Mouse (Mus musculus) midbrain, postnatal 0 days (tissue): ENCODE measurements around the gene Tnks1bp1. TPM values are rescaled to one million over a fixed set of nuclear protein-coding genes. Genes with fewer than 3 reads are reported as not detected.

Experiments
- ATAC-seq: fragments of 200-750 bp; cut with Nextera tagmentation; 2 replicates; pipeline ENCODE4 v1.8.0; 2017; ENCODE audit warnings: moderate number of reproducible peaks, mild to moderate bottlenecking, moderate TSS enrichment, moderate library complexity; ENCODE audit not compliant: low FRiP score
- DNase-seq: peaks from one replicate; pipeline ENCODE4 v3.0.0-alpha.2; 2015; ENCODE audit warnings: low spot score
- H3K27ac ChIP-seq: fragments of 300-500 bp; sonication (generic); 2 replicates; pipeline ENCODE4 v1.5.1; 2014; ENCODE audit warnings: low read depth, mild to moderate bottlenecking, low read length, mixed read lengths
- H3K27me3 ChIP-seq: fragments of 300-500 bp; sonication (generic); 2 replicates; pipeline ENCODE4 v1.6.1; 2014; ENCODE audit warnings: low read length, control low read depth, mixed read lengths; ENCODE audit not compliant: insufficient read depth
- H3K36me3 ChIP-seq: fragments of 300-500 bp; sonication (generic); 2 replicates; pipeline ENCODE4 v1.6.1; 2014; ENCODE audit warnings: low read length, control low read depth, mixed read lengths; ENCODE audit not compliant: insufficient read depth
- H3K4me1 ChIP-seq: fragments of 300-500 bp; sonication (generic); 2 replicates; pipeline ENCODE4 v1.6.1; 2014; ENCODE audit warnings: mild to moderate bottlenecking, control low read depth, antibody characterized with exemption, low read length, mixed read lengths; ENCODE audit not compliant: insufficient read depth
- H3K4me2 ChIP-seq: fragments of 300-500 bp; sonication (generic); 2 replicates; pipeline ENCODE4 v1.6.1; 2014; ENCODE audit warnings: low read depth, mild to moderate bottlenecking, low read length, mixed read lengths; ENCODE audit not compliant: poor library complexity, severe bottlenecking
- H3K4me3 ChIP-seq: fragments of 300-500 bp; sonication (generic); 2 replicates; pipeline ENCODE4 v1.5.1; 2014; ENCODE audit warnings: low read depth, mild to moderate bottlenecking, low read length, moderate library complexity
- H3K9ac ChIP-seq: fragments of 300-500 bp; sonication (generic); replicated peaks from 2 replicates; pipeline ENCODE4 v1.6.1; 2014; ENCODE audit warnings: mild to moderate bottlenecking, low read length, moderate library complexity, mixed read lengths; ENCODE audit not compliant: poor library complexity, severe bottlenecking
- H3K9me3 ChIP-seq: fragments of 300-500 bp; sonication (generic); 2 replicates; pipeline ENCODE4 v1.6.1; 2016; ENCODE audit warnings: low read length, control low read depth
- CTCF ChIP-seq: IDR thresholded peaks from 2 replicates; pipeline ENCODE4 v1.5.1; 2016; ENCODE audit warnings: antibody characterized with exemption, mild to moderate bottlenecking
- WGBS: fragments of 180-500 bp; shearing (Covaris S2); extraction: QIAGEN DNeasy Blood & Tissue Kit; methylation state at CpG from one replicate; pipeline ENCODE4 v1.1.7; 2014; 5-methylcytosine and 5-hydroxymethylcytosine counted together
- polyA plus RNA-seq: library from polyadenylated mRNA; unstranded; fragments of >200 nt; fragmentation: Nextera tagmentation; extraction: Ambion mirVana; gene quantifications from 2 replicates; pipeline ENCODE4 v1.2.1, GENCODE M21; 2015
- total RNA-seq: library from RNA; depleted of rRNA; stranded (reverse); fragments of >200 nt; gene quantifications from 2 replicates; pipeline ENCODE4 v1.2.3, GENCODE M21; 2014

The Tnks1bp1 gene
- total and polyA plus RNA-seq, 2 experiments from 2014 or later, result 18.0 to 102 TPM

DNA sequence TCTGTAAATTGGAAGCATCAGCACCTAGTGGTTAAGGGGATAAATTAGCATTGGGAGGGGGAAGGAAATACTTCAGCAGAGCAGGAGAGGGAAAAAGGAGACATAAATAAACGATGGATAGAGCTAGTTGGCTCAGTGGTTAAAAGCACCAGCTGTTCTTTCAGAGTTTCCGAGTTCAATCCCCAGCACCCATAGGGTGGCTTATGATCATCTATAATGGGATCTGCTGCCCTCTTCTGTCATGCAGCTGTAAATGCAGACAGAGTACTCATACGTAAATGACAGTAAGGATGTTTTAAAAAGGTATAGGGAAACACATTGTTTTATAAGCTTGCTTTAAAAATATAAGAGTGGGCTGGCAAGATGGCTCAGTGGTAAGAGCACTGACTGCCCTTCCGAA lies 40.1 kb upstream of the Tnks1bp1 start:
- no peaks in the 10 kb centered on the region for H3K36me3 ChIP-seq
- ATAC-seq, result no peak

GRCm38 (mm10) chr2:85009212-85009611 lies 38.6 kb upstream of the Tnks1bp1 start:
- Histone ChIP-seq H3K27ac (no peak overlapping the region), H3K9me3 (no peaks in the 10 kb centered on the region), H3K36me3 (no peaks in the 10 kb centered on the region), H3K4me3 (no peak overlapping the region), H3K9ac (no peak overlapping the region), H3K4me1 (no peaks in the 10 kb centered on the region), H3K27me3 (no peaks in the 10 kb centered on the region), H3K4me2 (no peak overlapping the region)
- no peak for TF ChIP-seq CTCF
- ATAC-seq (no peak), DNase-seq (no peak)
- WGBS, result 78% methylated on average over 2 of the region's 2 CpGs

More for the DNA sequence above, 40.1 kb upstream of the Tnks1bp1 start:
- Histone ChIP-seq H3K9ac (no peak overlapping the region), H3K27ac (no peak overlapping the region), H3K4me3 (no peak overlapping the region), H3K4me1 (no peaks in the 10 kb centered on the region), H3K27me3 (no peaks in the 10 kb centered on the region), H3K4me2 (no peak overlapping the region), H3K9me3 (no peaks in the 10 kb centered on the region)
- peak; percentile 69 for TF ChIP-seq CTCF
- WGBS, result 23% methylated on average over 4 of the region's 4 CpGs
- DNase-seq, result peak; percentile 17

DNA sequence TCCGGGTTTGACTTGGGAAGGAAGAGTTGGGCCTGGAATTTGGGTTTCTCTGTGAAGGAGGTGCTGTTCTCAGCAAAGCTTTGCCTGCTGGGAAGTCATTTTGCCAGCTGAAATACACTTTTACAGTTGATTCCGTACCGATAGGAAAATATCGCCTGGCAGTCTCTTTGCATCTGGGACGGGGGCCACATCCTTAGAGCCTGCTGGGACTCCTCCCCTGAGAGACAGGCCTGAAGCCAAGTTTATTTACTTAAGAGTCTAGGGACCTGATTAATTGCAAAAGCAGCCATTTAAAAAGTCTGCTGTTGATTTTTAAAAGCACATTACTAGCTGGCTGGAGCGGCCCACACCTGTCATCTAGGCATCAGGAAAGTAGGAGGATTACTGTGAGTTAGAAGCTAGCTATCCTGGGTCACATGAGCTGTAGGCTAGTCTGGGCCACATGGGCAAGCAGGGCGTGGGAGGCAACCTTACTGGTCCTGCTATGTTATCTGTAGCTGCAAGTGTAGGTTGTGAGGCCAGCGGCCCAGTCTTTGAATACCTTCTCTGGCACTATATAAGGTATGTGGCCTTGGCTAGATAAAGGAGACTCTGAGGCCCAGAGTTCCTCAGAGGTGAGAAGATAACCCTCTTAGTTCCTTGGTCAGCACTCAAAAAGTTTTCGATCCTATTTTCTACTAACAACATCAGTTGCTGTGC lies 35.8 kb upstream of the Tnks1bp1 start:
- H3K36me3 ChIP-seq, result no peaks in the 10 kb centered on the region
- 70% methylated on average over 9 of the region's 9 CpGs for WGBS
- ATAC-seq (no peak), DNase-seq (no peak)
- H3K9ac ChIP-seq, result no peak overlapping the region
- H3K27me3 ChIP-seq, result no peaks in the 10 kb centered on the region
- H3K4me1 ChIP-seq, result no peaks in the 10 kb centered on the region
- TF ChIP-seq CTCF, result no peak
- no peaks in the 10 kb centered on the region for H3K9me3 ChIP-seq
- no peak overlapping the region for H3K4me2 ChIP-seq
- no peak overlapping the region for H3K4me3 ChIP-seq
- no peak overlapping the region for H3K27ac ChIP-seq

DNA sequence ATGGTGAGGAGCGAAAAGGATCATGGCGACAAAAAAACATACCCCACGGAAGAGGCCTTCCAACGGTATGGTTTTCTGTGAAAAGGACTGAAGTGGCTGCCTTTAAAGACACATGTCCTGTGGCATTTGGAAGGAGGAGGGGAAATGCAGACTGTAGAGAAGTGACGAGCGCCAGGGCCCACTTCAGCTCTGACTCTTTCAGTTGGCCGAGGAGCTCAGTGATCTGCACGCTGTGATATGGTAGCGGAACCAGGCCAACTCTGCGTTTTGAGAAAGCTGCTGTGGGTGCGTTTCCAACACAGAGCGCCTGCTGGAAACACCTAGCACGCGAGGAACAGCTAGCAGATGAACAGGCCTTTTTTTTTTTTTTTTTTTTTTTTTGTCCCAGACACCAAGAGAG lies 35.1 kb upstream of the Tnks1bp1 start:
- Histone ChIP-seq H3K4me1 (no peaks in the 10 kb centered on the region), H3K9me3 (no peaks in the 10 kb centered on the region), H3K4me3 (no peak overlapping the region), H3K4me2 (no peak overlapping the region), H3K9ac (no peak overlapping the region), H3K27ac (no peak overlapping the region), H3K27me3 (no peaks in the 10 kb centered on the region), H3K36me3 (no peaks in the 10 kb centered on the region)
- no peak for TF ChIP-seq CTCF
- WGBS, result 87% methylated on average over 14 of the region's 14 CpGs
- ATAC-seq (no peak), DNase-seq (no peak)

DNA sequence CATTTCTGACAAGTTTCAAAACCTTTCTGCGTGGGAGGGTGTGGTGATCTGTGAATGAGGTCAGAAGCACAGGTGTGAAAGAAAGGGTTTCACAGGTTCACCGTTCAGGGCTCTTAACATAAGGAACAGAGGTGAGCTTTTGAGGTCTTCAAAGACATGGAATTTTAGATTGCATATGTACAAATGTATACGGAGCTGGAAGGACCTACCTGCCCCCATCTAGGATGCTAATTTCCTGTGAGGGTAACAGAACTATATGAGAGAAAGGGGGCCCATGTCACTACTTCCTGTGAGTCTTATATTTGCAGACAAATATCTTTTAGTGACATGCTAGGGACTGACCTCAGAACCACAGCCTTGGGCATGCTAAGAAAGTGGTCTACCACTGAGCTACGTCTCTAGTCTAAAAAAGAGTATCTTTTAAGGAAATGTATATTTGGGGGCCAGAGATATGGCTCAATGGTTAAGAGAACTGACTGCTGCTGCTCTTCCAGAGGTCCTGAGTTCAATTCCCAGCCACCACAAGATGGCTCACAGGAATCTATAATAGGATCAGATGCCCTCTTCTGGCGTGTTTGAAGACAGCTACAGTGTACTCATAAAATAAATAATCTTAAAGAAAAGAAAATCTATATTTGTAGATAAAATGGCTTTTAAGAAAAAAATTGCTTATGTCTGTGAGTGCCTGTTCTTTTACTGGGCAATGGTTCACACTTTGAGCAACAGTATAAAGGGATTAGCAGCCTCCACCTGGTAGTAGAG lies 33.8 kb upstream of the Tnks1bp1 start:
- TF ChIP-seq CTCF, result peak; percentile 6; the same call in 1 of the 2 replicates
- Histone ChIP-seq H3K9me3 (no peaks in the 10 kb centered on the region), H3K9ac (no peak overlapping the region), H3K4me3 (no peak overlapping the region), H3K27me3 (no peaks in the 10 kb centered on the region), H3K4me1 (no peaks in the 10 kb centered on the region), H3K4me2 (no peak overlapping the region), H3K27ac (no peak overlapping the region), H3K36me3 (no peaks in the 10 kb centered on the region)
- no peak for DNase-seq
- ATAC-seq, result no peak
- 88% methylated on average over 5 of the region's 5 CpGs for WGBS

DNA sequence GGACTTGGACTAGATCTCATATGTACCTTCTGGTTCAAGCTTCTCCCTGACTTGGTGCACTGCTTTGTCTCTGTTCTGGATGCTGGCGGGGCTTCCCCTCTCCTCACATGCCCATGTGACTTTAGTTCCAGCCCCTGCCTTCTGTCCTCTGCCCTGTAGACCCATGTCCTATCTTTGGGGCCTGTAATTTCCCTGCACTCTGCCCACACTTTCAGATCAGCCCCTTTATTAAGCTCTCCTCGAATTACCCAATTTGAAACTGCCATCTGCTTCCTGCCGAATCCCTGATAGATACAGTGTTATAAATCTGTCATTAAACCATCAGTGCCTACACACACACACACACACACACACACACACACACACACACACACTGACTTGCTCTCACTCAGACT lies 33.2 kb upstream of the Tnks1bp1 start:
- Histone ChIP-seq H3K9me3 (no peaks in the 10 kb centered on the region), H3K36me3 (no peaks in the 10 kb centered on the region), H3K4me3 (no peak overlapping the region), H3K9ac (no peak overlapping the region), H3K27ac (no peak overlapping the region), H3K27me3 (no peaks in the 10 kb centered on the region), H3K4me1 (no peaks in the 10 kb centered on the region), H3K4me2 (no peak overlapping the region)
- DNase-seq (no peak), ATAC-seq (no peak)
- no peak for TF ChIP-seq CTCF
- 69% methylated on average over 3 of the region's 3 CpGs for WGBS
